Mouse (Mus musculus): ENCODE data around the gene Rnase1.

DNA sequence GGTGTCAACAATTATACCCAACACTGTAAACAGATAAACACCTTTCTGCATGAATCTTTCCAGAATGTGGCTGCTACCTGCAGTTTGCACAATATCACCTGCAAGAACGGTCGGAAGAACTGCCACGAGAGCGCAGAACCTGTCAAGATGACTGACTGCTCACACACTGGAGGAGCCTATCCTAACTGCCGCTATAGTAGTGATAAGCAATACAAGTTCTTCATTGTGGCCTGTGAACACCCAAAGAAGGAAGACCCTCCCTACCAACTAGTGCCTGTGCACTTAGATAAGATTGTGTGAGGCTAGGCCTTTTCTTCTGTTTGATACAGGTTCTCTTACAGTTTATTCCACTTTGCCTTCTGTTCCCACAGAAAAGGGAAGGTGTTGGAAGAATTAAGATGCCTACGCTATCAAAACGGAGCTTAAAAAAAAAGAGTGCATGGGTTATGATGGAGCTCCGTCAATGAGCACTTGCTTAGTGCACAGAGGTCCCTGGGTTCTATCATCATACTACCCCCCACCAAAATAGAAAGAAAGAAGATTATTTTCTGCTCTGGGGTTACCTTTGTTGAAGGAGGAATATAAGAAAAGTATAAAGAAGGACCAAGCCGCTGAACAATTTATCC is 16.2 kb downstream of the Rnase1 start:
- no peak for TF ChIP-seq CTCF (IDR thresholded peaks at IDR 0.05; ENCODE audit: control insufficient read depth, insufficient read depth, low read length)
- TF ChIP-seq POLR2A (IDR thresholded peaks at IDR 0.05; ENCODE audit: borderline replicate concordance, control insufficient read depth, low read depth, low read length): 0 out of 2 replicates have a peak, but pooled peaks have one; percentile 28
